Mouse (Mus musculus) hindbrain, embryonic 13.5 days (tissue): ENCODE data around the gene Ptpru. TPM values are rescaled to one million over a fixed set of nuclear protein-coding genes. Genes with fewer than 3 reads are reported as not detected.
"Not testable (repeated sequence)": the region's sequence is repeated elsewhere in the genome, so short reads cannot be mapped to it uniquely, and the experiment has no call there.

Experiments used
- ATAC-seq: fragments of 200-750 bp; cut with Nextera tagmentation; 2 replicates; pipeline ENCODE4 v1.8.0; 2017; ENCODE audit warnings: moderate TSS enrichment; ENCODE audit not compliant: low FRiP score
- H3K27ac ChIP-seq: fragments of 300-500 bp; sonication (generic); 2 replicates; pipeline ENCODE4 v1.5.1; 2015; ENCODE audit warnings: inconsistent platforms, mild to moderate bottlenecking, moderate library complexity
- H3K27me3 ChIP-seq: fragments of 300-500 bp; sonication (generic); 2 replicates; pipeline ENCODE4 v1.6.1; 2015; ENCODE audit warnings: mild to moderate bottlenecking, inconsistent platforms
- H3K36me3 ChIP-seq: fragments of 300-500 bp; sonication (generic); 2 replicates; pipeline ENCODE4 v1.6.1; 2015; ENCODE audit warnings: mild to moderate bottlenecking, inconsistent platforms
- H3K4me1 ChIP-seq: fragments of 300-500 bp; sonication (generic); replicated peaks from 2 replicates; pipeline ENCODE4 v1.6.1; 2015; ENCODE audit warnings: inconsistent platforms
- H3K4me2 ChIP-seq: fragments of 300-500 bp; sonication (generic); 2 replicates; pipeline ENCODE4 v1.6.1; 2015; ENCODE audit warnings: inconsistent platforms, mild to moderate bottlenecking, moderate library complexity
- H3K4me3 ChIP-seq: fragments of 300-500 bp; sonication (generic); 2 replicates; pipeline ENCODE4 v1.5.1; 2015; ENCODE audit warnings: mild to moderate bottlenecking, inconsistent platforms
- H3K9ac ChIP-seq: fragments of 300-500 bp; sonication (generic); 2 replicates; pipeline ENCODE4 v1.6.1; 2015; ENCODE audit warnings: mild to moderate bottlenecking, inconsistent platforms
- H3K9me3 ChIP-seq: fragments of 300-500 bp; sonication (generic); 2 replicates; pipeline ENCODE4 v1.6.1; 2016; ENCODE audit warnings: inconsistent platforms
- WGBS: fragments of 180-500 bp; shearing (Covaris S2); methylation state at CpG from one replicate; pipeline ENCODE4 v1.1.7; 2015; 5-methylcytosine and 5-hydroxymethylcytosine counted together
- polyA plus RNA-seq: library from polyadenylated mRNA; unstranded; fragments of >200 nt; fragmentation: Nextera tagmentation; extraction: Ambion mirVana; gene quantifications from 2 replicates; pipeline ENCODE4 v1.2.1, GENCODE M21; 2015

The Ptpru gene
- polyA plus RNA-seq, 1 experiment from 2014 or later = 13.2 TPM

- H3K27me3 ChIP-seq, H3K9me3 ChIP-seq, H3K4me1 ChIP-seq, H3K4me2 ChIP-seq, H3K9ac ChIP-seq, H3K36me3 ChIP-seq, H3K4me3 ChIP-seq, H3K27ac ChIP-seq: not testable (repeated sequence)
- 98% methylated on average over 3 of the region's 6 CpGs for WGBS
- 0 out of 2 replicates have a peak, but pooled peaks have one; percentile 36 for ATAC-seq
Observed at GRCm38 (mm10) chr4:131804732-131805131, 33.4 kb downstream of the Ptpru start.

GRCm38 (mm10) chr4:131803846-131804245 lies 34.2 kb downstream of the Ptpru start:
- H3K4me1 ChIP-seq = no peaks in the 10 kb centered on the region
- 81% methylated on average over 9 of the region's 9 CpGs for WGBS
- H3K27ac ChIP-seq = no peak overlapping the region
- no peak overlapping the region for H3K9ac ChIP-seq
- no peak for ATAC-seq
- H3K36me3 ChIP-seq = no peaks in the 10 kb centered on the region
- no peak overlapping the region for H3K4me3 ChIP-seq
- H3K27me3 ChIP-seq = no peaks in the 10 kb centered on the region
- H3K4me2 ChIP-seq = no peak overlapping the region
- H3K9me3 ChIP-seq = no peaks in the 10 kb centered on the region

- H3K9me3 ChIP-seq = no peaks in the 10 kb centered on the region
- peaks cover 3% of the 10 kb centered on the region; the same call in 1 of the 2 replicates for H3K4me1 ChIP-seq
- 36% methylated on average over 3 of the region's 4 CpGs for WGBS
- no peak overlapping the region for H3K4me2 ChIP-seq
- H3K36me3 ChIP-seq = no peaks in the 10 kb centered on the region
- no peak overlapping the region for H3K9ac ChIP-seq
- ATAC-seq = no peak
- H3K27ac ChIP-seq = no peak overlapping the region
- H3K4me3 ChIP-seq = no peak overlapping the region
- H3K27me3 ChIP-seq = 0 out of 2 replicates have a peak, but pooled peaks cover 4% of the 10 kb centered on the region
Observed at GRCm38 (mm10) chr4:131798968-131799367, 39.1 kb downstream of the Ptpru start.

DNA sequence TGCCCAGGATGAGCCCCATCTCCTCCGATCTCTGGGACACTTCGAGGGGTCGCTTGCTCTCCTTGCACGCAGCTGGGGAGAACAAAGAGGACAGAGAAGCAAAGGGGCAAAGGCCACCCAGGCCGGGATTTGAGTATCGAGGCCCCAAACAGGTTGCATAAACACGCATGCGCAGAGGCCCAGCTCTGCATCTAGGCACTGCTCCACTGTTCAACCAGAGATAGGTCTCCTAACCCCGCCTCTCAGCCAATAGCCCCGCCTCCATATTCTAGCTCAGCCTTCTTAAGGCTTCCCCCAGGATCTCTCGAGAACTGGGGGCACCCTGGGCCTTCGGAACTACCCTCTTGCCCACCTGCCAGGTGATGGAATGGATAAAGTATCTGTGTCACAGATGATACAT lies 40.2 kb downstream of the Ptpru start:
- Histone ChIP-seq H3K4me2 (no peak overlapping the region), H3K27me3 (0 out of 2 replicates have a peak, but pooled peaks cover 4% of the 10 kb centered on the region), H3K27ac (no peak overlapping the region), H3K4me1 (peaks cover 3% of the 10 kb centered on the region; the same call in 1 of the 2 replicates), H3K4me3 (no peak overlapping the region), H3K36me3 (no peaks in the 10 kb centered on the region), H3K9me3 (no peaks in the 10 kb centered on the region), H3K9ac (no peak overlapping the region)
- WGBS = 55% methylated on average over 12 of the region's 12 CpGs
- no peak for ATAC-seq

DNA sequence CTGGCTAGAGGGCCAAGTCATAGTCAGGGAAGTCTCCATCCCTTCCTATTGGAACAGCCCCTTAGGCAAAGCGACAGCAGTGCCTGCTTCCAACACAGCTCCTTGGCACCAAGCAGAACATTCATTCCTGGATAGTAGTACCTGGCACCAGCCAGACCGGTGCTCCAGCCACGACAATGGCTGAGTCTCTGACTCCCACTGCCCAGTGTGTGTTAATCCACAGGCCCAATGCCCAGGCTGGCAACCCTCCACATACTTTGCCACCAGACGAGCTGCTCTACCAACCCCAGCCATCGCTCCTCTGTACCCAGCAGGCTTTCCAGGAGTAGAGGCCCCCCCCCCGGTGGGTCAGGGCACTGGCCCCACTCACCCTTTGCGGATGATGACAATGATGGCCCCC lies 40.6 kb downstream of the Ptpru start:
- Histone ChIP-seq H3K4me2 (no peak overlapping the region), H3K4me3 (no peak overlapping the region), H3K27me3 (0 out of 2 replicates have a peak, but pooled peaks cover 4% of the 10 kb centered on the region), H3K4me1 (peaks cover 3% of the 10 kb centered on the region; the same call in 1 of the 2 replicates), H3K9ac (no peak overlapping the region), H3K27ac (no peak overlapping the region), H3K9me3 (no peaks in the 10 kb centered on the region), H3K36me3 (no peaks in the 10 kb centered on the region)
- ATAC-seq = no peak
- 73% methylated on average over 7 of the region's 7 CpGs for WGBS

- WGBS = 80% methylated on average over 14 of the region's 14 CpGs
- Histone ChIP-seq H3K27ac (no peak overlapping the region), H3K27me3 (0 out of 2 replicates have a peak, but pooled peaks cover 4% of the 10 kb centered on the region), H3K9me3 (no peaks in the 10 kb centered on the region), H3K4me3 (no peak overlapping the region), H3K4me2 (no peak overlapping the region), H3K9ac (no peak overlapping the region), H3K4me1 (peaks cover 3% of the 10 kb centered on the region; the same call in 1 of the 2 replicates), H3K36me3 (no peaks in the 10 kb centered on the region)
- no peak for ATAC-seq
Observed at GRCm38 (mm10) chr4:131796312-131797080, 41.6 kb downstream of the Ptpru start.

DNA sequence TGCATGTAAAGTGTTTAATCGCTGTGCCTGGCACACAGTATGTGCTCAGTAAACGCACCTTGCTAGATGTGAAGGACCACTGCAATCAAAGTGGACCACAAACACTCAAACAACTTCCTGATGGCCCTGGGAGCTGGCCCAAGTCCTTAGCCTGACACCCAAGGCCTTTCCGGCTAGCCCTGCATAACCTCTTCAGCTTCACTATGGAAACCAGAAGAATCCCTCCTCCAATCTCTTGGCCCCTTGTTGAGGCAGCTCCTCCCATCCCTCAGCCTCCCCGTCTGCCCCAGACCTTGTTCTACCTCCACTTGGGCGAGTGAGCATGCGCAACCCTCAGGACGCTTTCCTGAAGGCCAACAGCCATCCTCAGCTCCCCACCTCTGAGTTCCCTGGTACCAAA lies 51.3 kb downstream of the Ptpru start:
- no peaks in the 10 kb centered on the region for H3K27me3 ChIP-seq
- no peak overlapping the region for H3K9ac ChIP-seq
- no peak for ATAC-seq
- WGBS = 80% methylated on average over 7 of the region's 7 CpGs
- no peaks in the 10 kb centered on the region; the same call in 1 of the 2 replicates for H3K4me1 ChIP-seq
- H3K9me3 ChIP-seq = no peaks in the 10 kb centered on the region
- no peaks in the 10 kb centered on the region for H3K36me3 ChIP-seq
- H3K4me2 ChIP-seq = no peak overlapping the region
- no peak overlapping the region for H3K27ac ChIP-seq
- H3K4me3 ChIP-seq = no peak overlapping the region

- H3K36me3 ChIP-seq = no peaks in the 10 kb centered on the region
- peaks cover 14% of the 10 kb centered on the region for H3K4me1 ChIP-seq
- WGBS = 18% methylated on average over 9 of the region's 9 CpGs
- no peak overlapping the region for H3K4me2 ChIP-seq
- ATAC-seq = no peak
- H3K9ac ChIP-seq = no peak overlapping the region
- no peaks in the 10 kb centered on the region for H3K9me3 ChIP-seq
- no peak overlapping the region for H3K4me3 ChIP-seq
- no peaks in the 10 kb centered on the region for H3K27me3 ChIP-seq
- no peak overlapping the region for H3K27ac ChIP-seq
Observed at GRCm38 (mm10) chr4:131784034-131784433, 54.1 kb downstream of the Ptpru start.

DNA sequence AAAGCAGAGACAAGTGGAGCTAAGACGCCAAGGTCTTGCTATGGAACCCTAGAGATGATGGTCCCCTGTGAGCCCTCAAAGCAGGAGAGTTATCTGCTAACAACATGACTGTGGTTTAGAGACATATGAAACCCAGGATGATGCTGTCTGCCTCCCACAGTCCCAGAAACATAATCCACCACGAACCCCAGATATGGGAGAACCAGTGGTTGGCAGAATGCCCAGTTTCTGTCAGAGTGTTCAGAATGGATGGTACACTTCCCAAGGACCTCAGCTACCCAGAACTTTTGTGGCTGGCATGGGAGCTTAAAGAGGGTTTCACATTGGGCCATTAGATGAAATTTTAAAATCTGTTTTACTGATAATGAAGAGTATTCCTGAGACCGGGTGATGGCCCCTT lies 57.1 kb downstream of the Ptpru start:
- WGBS = 59% methylated on average over 3 of the region's 3 CpGs
- no peak for ATAC-seq
- Histone ChIP-seq H3K9me3 (no peaks in the 10 kb centered on the region), H3K9ac (no peak overlapping the region), H3K4me3 (no peak overlapping the region), H3K27me3 (no peaks in the 10 kb centered on the region), H3K36me3 (no peaks in the 10 kb centered on the region), H3K4me1 (peaks cover 14% of the 10 kb centered on the region), H3K4me2 (no peak overlapping the region), H3K27ac (no peak overlapping the region)

DNA sequence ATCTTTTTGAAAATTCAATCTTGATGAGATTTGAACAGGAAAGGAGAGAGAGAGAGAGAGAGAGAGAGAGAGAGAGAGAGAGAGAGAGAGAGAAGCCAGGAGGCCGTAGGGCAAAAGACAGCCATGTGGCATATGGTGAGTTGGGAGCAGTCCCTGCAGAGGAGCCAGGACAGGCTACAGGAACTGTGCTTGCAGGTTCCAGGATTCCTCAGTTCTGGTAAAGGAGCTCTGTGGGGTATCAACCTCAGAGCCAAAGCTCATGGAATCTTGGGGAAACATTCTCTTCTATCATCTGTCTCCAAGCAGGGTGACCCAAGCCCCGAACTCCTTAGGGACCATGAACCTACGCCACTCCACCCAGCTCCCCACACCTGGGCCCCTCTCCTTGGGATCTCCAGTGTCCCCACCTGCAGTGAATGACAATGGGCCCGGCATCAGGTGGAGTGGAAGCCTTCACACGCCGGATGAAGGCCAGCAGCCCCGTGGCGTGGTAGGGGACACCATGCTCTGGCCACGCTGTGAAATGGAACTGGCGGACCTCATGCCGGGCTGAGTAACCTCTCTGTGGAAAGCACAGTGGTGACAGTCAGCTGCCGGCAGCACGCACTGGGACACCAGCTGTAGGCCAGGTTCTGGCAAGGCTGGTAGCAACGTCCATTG lies 59.3 kb downstream of the Ptpru start:
- H3K4me2 ChIP-seq = no peak overlapping the region
- ATAC-seq = no peak
- H3K9ac ChIP-seq = no peak overlapping the region
- peaks cover 14% of the 10 kb centered on the region for H3K4me1 ChIP-seq
- H3K36me3 ChIP-seq = no peaks in the 10 kb centered on the region
- H3K9me3 ChIP-seq = no peaks in the 10 kb centered on the region
- H3K4me3 ChIP-seq = no peak overlapping the region
- no peak overlapping the region for H3K27ac ChIP-seq
- H3K27me3 ChIP-seq = no peaks in the 10 kb centered on the region
- WGBS = 89% methylated on average over 14 of the region's 14 CpGs

DNA sequence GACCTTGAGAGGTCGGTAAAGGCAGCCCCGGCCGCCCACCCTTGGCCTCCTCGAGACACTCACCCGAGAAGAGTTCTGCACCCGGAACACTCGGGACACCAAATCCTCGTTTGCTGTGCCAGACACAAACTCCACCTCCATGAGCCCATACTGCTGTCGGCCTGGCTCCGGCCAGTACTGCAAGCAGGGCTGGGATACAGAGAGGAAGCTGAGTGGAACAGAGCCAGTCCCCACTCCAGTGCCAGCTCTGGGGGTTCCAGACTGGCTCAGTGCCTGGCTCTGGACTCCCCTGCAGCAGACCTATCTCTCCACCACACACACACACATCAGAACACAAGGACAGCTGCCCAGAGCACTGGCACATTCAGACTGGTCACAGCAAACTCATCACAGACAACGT lies 66.7 kb downstream of the Ptpru start:
- 83% methylated on average over 11 of the region's 11 CpGs for WGBS
- Histone ChIP-seq H3K4me2 (no peak overlapping the region), H3K27ac (no peak overlapping the region), H3K36me3 (no peaks in the 10 kb centered on the region), H3K9me3 (no peaks in the 10 kb centered on the region), H3K4me1 (no peaks in the 10 kb centered on the region), H3K27me3 (no peaks in the 10 kb centered on the region), H3K4me3 (no peak overlapping the region), H3K9ac (no peak overlapping the region)
- ATAC-seq = no peak

DNA sequence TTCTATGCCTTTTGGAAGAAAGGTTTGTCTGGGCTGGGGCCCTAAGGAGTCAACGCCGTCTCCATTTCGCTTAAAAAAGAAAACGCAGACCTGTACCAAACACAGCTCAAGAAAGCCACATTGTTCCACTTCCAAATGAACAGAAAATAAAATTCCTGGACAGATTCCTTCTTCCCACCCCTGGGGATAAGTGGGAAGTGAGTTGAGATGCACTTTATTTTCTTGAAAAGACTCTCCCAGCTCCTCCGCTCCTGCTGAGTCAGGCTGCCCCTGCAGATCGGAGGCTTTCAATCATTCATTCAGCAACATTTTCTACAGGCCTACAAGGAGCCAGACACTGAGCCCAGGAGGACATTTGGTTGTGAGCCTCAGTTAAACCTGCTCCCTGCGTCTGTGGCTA lies 74.2 kb downstream of the Ptpru start:
- no peaks in the 10 kb centered on the region for H3K36me3 ChIP-seq
- H3K9me3 ChIP-seq = no peaks in the 10 kb centered on the region
- no peaks in the 10 kb centered on the region for H3K27me3 ChIP-seq
- 87% methylated on average over 7 of the region's 7 CpGs for WGBS
- H3K4me3 ChIP-seq = no peak overlapping the region
- no peak overlapping the region for H3K27ac ChIP-seq
- ATAC-seq = no peak
- H3K4me2 ChIP-seq = no peak overlapping the region
- H3K4me1 ChIP-seq = no peaks in the 10 kb centered on the region
- no peak overlapping the region for H3K9ac ChIP-seq

DNA sequence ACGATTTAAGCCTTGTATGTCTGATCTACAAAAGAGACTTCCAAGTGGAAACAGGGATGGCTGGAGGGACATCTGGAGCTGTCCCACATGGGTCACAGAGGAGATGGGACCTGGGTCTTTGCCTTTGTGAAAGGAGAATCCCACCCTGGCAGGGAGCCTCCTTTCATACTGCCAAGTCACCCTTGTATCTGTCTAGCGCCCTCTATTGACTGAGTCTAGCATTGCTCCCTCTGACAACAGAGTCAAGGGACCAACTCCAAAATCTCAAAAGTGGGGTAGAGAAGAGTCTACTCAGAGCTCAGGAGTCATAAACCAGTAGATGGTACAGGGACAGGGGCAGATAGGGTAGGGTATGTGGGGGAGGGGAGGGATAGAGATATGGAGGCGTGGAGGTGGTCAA lies 74.6 kb downstream of the Ptpru start:
- Histone ChIP-seq H3K9me3 (no peaks in the 10 kb centered on the region), H3K27me3 (no peaks in the 10 kb centered on the region), H3K36me3 (no peaks in the 10 kb centered on the region), H3K4me2 (no peak overlapping the region), H3K27ac (no peak overlapping the region), H3K9ac (no peak overlapping the region), H3K4me3 (no peak overlapping the region), H3K4me1 (no peaks in the 10 kb centered on the region)
- no peak for ATAC-seq
- 68% methylated on average over 3 of the region's 3 CpGs for WGBS
